In genomic region chr4:143379480-143379879, GRCm38 (mm10) we compare ENCODE assay signal across 16 mouse cellular contexts. TPM values are rescaled to one million over a fixed set of nuclear protein-coding genes. Genes with fewer than 3 reads are reported as not detected.
DNase-seq lines count a peak whose midpoint lies in the region; ATAC-seq lines count a peak whose summit lies in the region.
"Had no signal": no experiment of that assay in that cellular context is flagged by ENCODE, and none has a peak within 500 bp of the region (broad histone marks: within the 10 kb centered on the region; RNA-seq: fewer than 3 reads in every experiment).

No protein-coding gene starts in this region.

- no peak overlapping the region for H3K4me3 ChIP-seq in neural tube, embryonic 11.5 days (ENCODE audit: low read depth, low read length)
- H3K4me3 ChIP-seq in hindbrain, embryonic 12.5 days = no peak overlapping the region
- 0 out of 2 replicates have a peak overlapping the region, but pooled peaks have one; percentile 7 for H3K4me3 ChIP-seq in midbrain, embryonic 13.5 days (replicated peaks)
- H3K4me3 ChIP-seq: embryonic facial prominence, embryonic 12.5 days; liver, embryonic 12.5 days had no signal

- peaks cover 8% of the 10 kb centered on the region for H3K4me1 ChIP-seq in neural tube, embryonic 11.5 days (ENCODE audit: control insufficient read depth, insufficient read depth, low read length)
- peaks cover 15% of the 10 kb centered on the region for H3K4me1 ChIP-seq in hindbrain, embryonic 12.5 days
- peaks cover 18% of the 10 kb centered on the region for H3K4me1 ChIP-seq in midbrain, embryonic 13.5 days (replicated peaks)
- H3K4me1 ChIP-seq: embryonic facial prominence, embryonic 12.5 days; liver, embryonic 12.5 days had no signal

- peak overlapping the region; percentile 84 for H3K27ac ChIP-seq in neural tube, embryonic 11.5 days (ENCODE audit: low read depth, low read length)
- H3K27ac ChIP-seq in hindbrain, embryonic 12.5 days = peak overlapping the region; percentile 62
- H3K27ac ChIP-seq in midbrain, embryonic 13.5 days = peak overlapping the region; percentile 48
- H3K27ac ChIP-seq: embryonic facial prominence, embryonic 12.5 days; heart, embryonic 10.5 days; kidney, postnatal 0 days; liver, embryonic 12.5 days had no signal

- WGBS in neural tube, embryonic 11.5 days = 37% methylated on average over 7 of the region's 7 CpGs
- 14% methylated on average over 7 of the region's 7 CpGs for WGBS in hindbrain, embryonic 12.5 days
- WGBS in midbrain, embryonic 13.5 days = 21% methylated on average over 7 of the region's 7 CpGs

- H3K36me3 ChIP-seq in neural tube, embryonic 11.5 days (ENCODE audit: control insufficient read depth, insufficient read depth, low read length) = no peaks in the 10 kb centered on the region
- H3K36me3 ChIP-seq in hindbrain, embryonic 12.5 days = no peaks in the 10 kb centered on the region
- H3K36me3 ChIP-seq in midbrain, embryonic 13.5 days = no peaks in the 10 kb centered on the region
- H3K36me3 ChIP-seq: embryonic facial prominence, embryonic 12.5 days; heart, embryonic 10.5 days; liver, embryonic 12.5 days had no signal

- no peaks in the 10 kb centered on the region for H3K9me3 ChIP-seq in neural tube, embryonic 11.5 days (ENCODE audit: control insufficient read depth, low read length)
- no peaks in the 10 kb centered on the region for H3K9me3 ChIP-seq in hindbrain, embryonic 12.5 days (replicated peaks)
- H3K9me3 ChIP-seq in midbrain, embryonic 13.5 days = no peaks in the 10 kb centered on the region
- H3K9me3 ChIP-seq: embryonic facial prominence, embryonic 12.5 days; heart, embryonic 10.5 days; liver, embryonic 12.5 days had no signal

- peak; percentile 45 for DNase-seq in neural tube, embryonic 11.5 days (ENCODE audit: low spot score)
- no peak for DNase-seq in neural tube, embryonic 10.5 days (ENCODE audit: extremely low spot score, low spot score)
- no peak for DNase-seq in gastrocnemius, postnatal 25 days
- DNase-seq in adrenal gland, adult (ENCODE audit: inconsistent age in 2 of 2, low spot score in 1 of 2) = no peak
- DNase-seq in lung, postnatal 25 days (ENCODE audit: low spot score) = no peak
- DNase-seq: cerebellum, adult 18-20 months had no signal

- peak overlapping the region; percentile 33 for H3K9ac ChIP-seq in neural tube, embryonic 11.5 days (ENCODE audit: low read length)
- H3K9ac ChIP-seq in hindbrain, embryonic 12.5 days = peak overlapping the region; percentile 47
- H3K9ac ChIP-seq in midbrain, embryonic 13.5 days (replicated peaks) = 0 out of 2 replicates have a peak overlapping the region, but pooled peaks have one; percentile 15
- H3K9ac ChIP-seq: embryonic facial prominence, embryonic 12.5 days; liver, embryonic 12.5 days had no signal

- peak overlapping the region; percentile 32 for H3K4me2 ChIP-seq in neural tube, embryonic 11.5 days (ENCODE audit: low read depth)
- peak overlapping the region; percentile 41 for H3K4me2 ChIP-seq in hindbrain, embryonic 12.5 days (replicated peaks)
- H3K4me2 ChIP-seq in midbrain, embryonic 13.5 days (replicated peaks) = peak overlapping the region; percentile 38
- H3K4me2 ChIP-seq: embryonic facial prominence, embryonic 12.5 days; liver, embryonic 12.5 days had no signal

- no peaks in the 10 kb centered on the region for H3K27me3 ChIP-seq in neural tube, embryonic 11.5 days (ENCODE audit: control insufficient read depth, insufficient read depth, low read length)
- no peaks in the 10 kb centered on the region; the same call in 1 of the 2 replicates for H3K27me3 ChIP-seq in hindbrain, embryonic 12.5 days
- H3K27me3 ChIP-seq in midbrain, embryonic 13.5 days = 0 out of 2 replicates have a peak, but pooled peaks cover 6% of the 10 kb centered on the region

- peak; percentile 60 for ATAC-seq in neural tube, embryonic 11.5 days (ENCODE audit: insufficient read depth, low FRiP score, low TSS enrichment)
- peak; percentile 69 for ATAC-seq in hindbrain, embryonic 12.5 days (ENCODE audit: low FRiP score)
- peak; percentile 65 for ATAC-seq in midbrain, embryonic 13.5 days
- ATAC-seq: CD4-positive, CD25-positive, alpha-beta regulatory T cell, adult 4 months; liver, embryonic 12.5 days had no signal

RNA-seq across cellular contexts. Expression of gene Pramel1, which starts 14.7 kb away (rescaled TPM):
- not detected in 2 replicates for polyA plus RNA-seq in neural tube, embryonic 11.5 days (2014; fragmentation: Nextera tagmentation; extraction: Ambion mirVana)
- not detected in 2 replicates for polyA plus RNA-seq in hindbrain, embryonic 12.5 days (2016; fragmentation: Nextera tagmentation; extraction: Ambion mirVana)
- not detected in 2 replicates for polyA plus RNA-seq in midbrain, embryonic 13.5 days (2015; fragmentation: Nextera tagmentation; extraction: Ambion mirVana)
- total RNA-seq in gastrocnemius, postnatal 25 days (2021) = not detected
- total RNA-seq: gastrocnemius, adult 8-10 months; left cerebral cortex, postnatal 4 days had no signal
- polyA plus RNA-seq: CD4-positive, CD25-positive, alpha-beta regulatory T cell, adult 4 months; embryonic facial prominence, embryonic 12.5 days; heart, embryonic 10.5 days; kidney, postnatal 0 days; liver, embryonic 12.5 days; lung, embryonic 16.5 days had no signal

RNA-seq across cellular contexts. Expression of gene Lrrc38, which starts 29.9 kb away (rescaled TPM):
- 0.48 and 1.1 TPM in 2 replicates for polyA plus RNA-seq in neural tube, embryonic 11.5 days (2014; fragmentation: Nextera tagmentation; extraction: Ambion mirVana)
- 0.44 and 0.79 TPM in 2 replicates for polyA plus RNA-seq in hindbrain, embryonic 12.5 days (2016; fragmentation: Nextera tagmentation; extraction: Ambion mirVana)
- 0.19 and 0.28 TPM in 2 replicates for polyA plus RNA-seq in midbrain, embryonic 13.5 days (2015; fragmentation: Nextera tagmentation; extraction: Ambion mirVana)
- 10 to 100 TPM; 22.7 to 26.8 TPM for total RNA-seq in gastrocnemius, postnatal 25 days (2021)
- polyA plus RNA-seq: CD4-positive, CD25-positive, alpha-beta regulatory T cell, adult 4 months; liver, embryonic 12.5 days had no signal

RNA-seq across cellular contexts. Expression of gene Pramef8, which starts 32.7 kb away (rescaled TPM):
- 17.3 and 17.4 TPM in 2 replicates for polyA plus RNA-seq in neural tube, embryonic 11.5 days (2014; fragmentation: Nextera tagmentation; extraction: Ambion mirVana)
- 23.5 and 23.8 TPM in 2 replicates for polyA plus RNA-seq in hindbrain, embryonic 12.5 days (2016; fragmentation: Nextera tagmentation; extraction: Ambion mirVana)
- polyA plus RNA-seq in midbrain, embryonic 13.5 days (2015; fragmentation: Nextera tagmentation; extraction: Ambion mirVana) = 26.0 and 27.5 TPM in 2 replicates
- total RNA-seq in gastrocnemius, postnatal 25 days (2021) = 1 to 10 TPM; 6.3 to 6.5 TPM
